Mouse (Mus musculus) myocyte (in vitro differentiated cells): ENCODE results near the gene Eif4e3. TPM values are rescaled to one million over a fixed set of nuclear protein-coding genes. Genes with fewer than 3 reads are reported as not detected.

Source experiments
- H3K27me3 ChIP-seq: one replicate; pipeline ENCODE4 v1.6.1; 2011; ENCODE audit not compliant: control insufficient read depth, insufficient read depth, insufficient read length
- H3K36me3 ChIP-seq: one replicate; pipeline ENCODE4 v1.6.1; 2011; ENCODE audit not compliant: control insufficient read depth, insufficient read depth
- H3K4me2 ChIP-seq: one replicate; pipeline ENCODE4 v1.6.1; 2011; ENCODE audit warnings: low read depth, control low read depth
- H3K4me3 ChIP-seq: one replicate; pipeline ENCODE4 v1.5.1; 2011; ENCODE audit warnings: mild to moderate bottlenecking, control low read depth, moderate library complexity
- H3K79me2 ChIP-seq: one replicate; pipeline ENCODE4 v1.6.1; 2011; ENCODE audit not compliant: control insufficient read depth, insufficient read depth
- H3ac ChIP-seq: one replicate; pipeline ENCODE4 v1.6.1; 2011; ENCODE audit not compliant: control insufficient read depth, insufficient read length
- CEBPB ChIP-seq: IDR thresholded peaks from 2 replicates; pipeline ENCODE4 v1.6.1; 2011; ENCODE audit warnings: mild to moderate bottlenecking, moderate library complexity; ENCODE audit not compliant: poor library complexity, insufficient read depth, severe bottlenecking
- E2F4 ChIP-seq: IDR thresholded peaks from one replicate; pipeline ENCODE4 v1.6.1; 2011; ENCODE audit warnings: mild to moderate bottlenecking, control low read depth, moderate library complexity; ENCODE audit not compliant: insufficient read depth
- MAX ChIP-seq: IDR thresholded peaks from one replicate; pipeline ENCODE4 v1.6.1; 2011; ENCODE audit warnings: low read depth, mild to moderate bottlenecking, control low read depth
- MYOD1 ChIP-seq, 3 experiments: IDR thresholded peaks; one replicate each; pipeline ENCODE4 v1.6.1; 2011; ENCODE audit warnings: control low read depth in 2 of 3, low read depth in 2 of 3, mild to moderate bottlenecking in 2 of 3, moderate library complexity in 1 of 3; ENCODE audit not compliant: insufficient read length in 2 of 3, control insufficient read depth in 1 of 3
- MYOG ChIP-seq, 3 experiments: IDR thresholded peaks; one replicate each; pipeline ENCODE4 v1.6.1; 2011; ENCODE audit warnings: control low read depth in 2 of 3, low read depth in 2 of 3, mild to moderate bottlenecking in 2 of 3; ENCODE audit not compliant: insufficient read length in 2 of 3, control insufficient read depth in 1 of 3, insufficient read depth in 1 of 3
- POLR2A ChIP-seq: IDR thresholded peaks from one replicate; pipeline ENCODE4 v1.6.1; 2011; ENCODE audit warnings: low read depth, mild to moderate bottlenecking, control low read depth, moderate library complexity; ENCODE audit not compliant: insufficient read length
- POLR2AphosphoS2 ChIP-seq: IDR thresholded peaks from one replicate; pipeline ENCODE4 v1.6.1; 2011; ENCODE audit warnings: low read depth, control low read depth; ENCODE audit not compliant: insufficient read length
- REST ChIP-seq: IDR thresholded peaks from one replicate; pipeline ENCODE4 v1.6.1; 2011; ENCODE audit warnings: mild to moderate bottlenecking, control low read depth, moderate library complexity; ENCODE audit not compliant: insufficient read depth, insufficient read length
- SRF ChIP-seq: IDR thresholded peaks from one replicate; pipeline ENCODE4 v1.6.1; 2011; ENCODE audit warnings: low read depth; ENCODE audit not compliant: control insufficient read depth, insufficient read length
- TCF12 ChIP-seq: IDR thresholded peaks from one replicate; pipeline ENCODE4 v1.6.1; 2011; ENCODE audit warnings: mild to moderate bottlenecking, control low read depth; ENCODE audit not compliant: poor library complexity, insufficient read depth, severe bottlenecking
- TCF3 ChIP-seq: IDR thresholded peaks from one replicate; pipeline ENCODE4 v1.6.1; 2011; ENCODE audit warnings: low read depth, control low read depth; ENCODE audit not compliant: insufficient read length
- USF1 ChIP-seq: IDR thresholded peaks from one replicate; pipeline ENCODE4 v1.6.1; 2011; ENCODE audit warnings: low read depth, mild to moderate bottlenecking, control low read depth, moderate library complexity
- polyA plus RNA-seq: library from polyadenylated mRNA; unstranded; fragments of >200 nt; fragmentation: generic; extraction: Trizol; gene quantifications from one replicate; pipeline ENCODE4 v1.2.1, GENCODE M21; 2012; ENCODE audit warnings: missing spikeins

Gene Eif4e3
- polyA plus RNA-seq, 1 experiment = 6.1 TPM

DNA sequence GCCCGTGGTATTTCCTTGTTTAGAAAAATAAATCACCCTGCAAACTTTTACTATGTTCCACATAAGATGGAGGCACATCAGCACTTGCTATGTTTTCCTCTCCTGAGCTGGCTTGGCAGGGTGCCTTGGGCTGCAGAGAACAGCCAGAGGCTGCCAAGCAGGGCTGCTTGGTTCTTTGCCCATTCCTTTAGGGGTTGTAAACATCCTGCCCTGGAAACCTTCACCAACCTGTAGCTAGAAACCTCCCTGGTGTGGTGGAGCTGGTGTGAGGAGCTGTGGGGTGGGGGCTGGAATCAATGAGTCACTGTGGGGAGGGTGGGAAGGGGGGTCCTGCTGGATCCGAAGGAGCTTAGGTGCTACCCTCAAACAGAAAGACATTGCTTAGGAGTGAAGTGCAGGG lies 61.8 kb downstream of the Eif4e3 start:
- Histone ChIP-seq H3K4me2 (no peak overlapping the region), H3K36me3 (no peaks in the 10 kb centered on the region), H3K4me3 (no peak overlapping the region), H3ac (no peak overlapping the region), H3K79me2 (no peaks in the 10 kb centered on the region), H3K27me3 (no peaks in the 10 kb centered on the region)
- TF ChIP-seq MYOG (IDR thresholded peaks at IDR 0.05; ENCODE audit: control insufficient read depth in 1 of 3, insufficient read depth in 1 of 3, insufficient read length in 2 of 3, low read depth in 2 of 3) = no peak
- TF ChIP-seq POLR2AphosphoS2 = no peak
- no peak for TF ChIP-seq MAX

DNA sequence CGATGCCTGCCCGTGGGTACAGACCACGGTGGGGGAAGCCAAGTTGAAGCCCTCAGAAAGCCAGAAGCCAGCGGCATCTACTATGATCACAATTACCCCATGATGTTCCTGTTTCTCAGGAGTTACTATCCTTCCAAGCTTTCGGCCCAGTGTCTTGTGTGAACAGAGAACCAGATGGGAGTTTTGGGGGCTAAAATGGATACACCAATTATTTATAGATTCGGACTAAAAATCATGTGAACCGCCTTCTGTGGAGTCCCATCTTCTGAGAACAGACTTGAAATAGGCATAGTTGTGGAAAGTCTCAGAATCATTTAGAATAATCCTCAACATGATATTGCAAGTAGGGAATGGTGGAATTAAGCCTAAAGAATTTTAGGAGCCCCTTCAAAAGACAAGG lies 64.1 kb downstream of the Eif4e3 start:
- H3ac ChIP-seq = no peak overlapping the region
- no peak for TF ChIP-seq TCF3
- no peak for TF ChIP-seq MAX
- no peak for TF ChIP-seq E2F4
- TF ChIP-seq REST = no peak
- no peak for TF ChIP-seq POLR2A
- no peak for TF ChIP-seq SRF
- TF ChIP-seq MYOG (IDR thresholded peaks at IDR 0.05; ENCODE audit: control insufficient read depth in 1 of 3, insufficient read depth in 1 of 3, insufficient read length in 2 of 3, low read depth in 2 of 3) = no peak
- no peak for TF ChIP-seq POLR2AphosphoS2
- TF ChIP-seq TCF12 = no peak
- TF ChIP-seq USF1 = no peak
- no peak for TF ChIP-seq MYOD1 (IDR thresholded peaks at IDR 0.05; ENCODE audit: control insufficient read depth in 1 of 3, insufficient read length in 2 of 3, low read depth in 2 of 3)
- TF ChIP-seq CEBPB = no peak
- H3K36me3 ChIP-seq = no peaks in the 10 kb centered on the region
- H3K79me2 ChIP-seq = no peaks in the 10 kb centered on the region
- no peak overlapping the region for H3K4me2 ChIP-seq
- no peak overlapping the region for H3K4me3 ChIP-seq
- no peaks in the 10 kb centered on the region for H3K27me3 ChIP-seq

DNA sequence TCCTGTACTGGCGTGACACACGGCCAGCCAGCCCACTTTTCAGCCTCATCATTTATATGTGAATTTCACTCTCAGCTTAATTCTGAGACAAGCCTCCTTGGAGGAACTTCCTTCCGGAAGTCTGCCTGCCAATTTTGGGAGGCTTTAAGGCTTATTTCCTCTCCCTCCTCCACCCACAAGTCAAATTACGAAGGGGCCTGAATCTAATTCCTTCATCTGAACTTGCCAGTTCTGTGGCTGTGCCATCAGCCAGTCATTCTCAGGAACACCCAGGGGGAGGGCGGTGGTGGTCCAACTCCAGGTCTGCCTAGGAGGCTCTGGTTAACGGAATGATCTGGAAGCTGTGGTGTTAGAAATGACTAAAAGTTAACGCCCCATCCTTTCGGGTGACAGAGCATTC lies 65.7 kb downstream of the Eif4e3 start:
- H3K4me3 ChIP-seq = no peak overlapping the region

DNA sequence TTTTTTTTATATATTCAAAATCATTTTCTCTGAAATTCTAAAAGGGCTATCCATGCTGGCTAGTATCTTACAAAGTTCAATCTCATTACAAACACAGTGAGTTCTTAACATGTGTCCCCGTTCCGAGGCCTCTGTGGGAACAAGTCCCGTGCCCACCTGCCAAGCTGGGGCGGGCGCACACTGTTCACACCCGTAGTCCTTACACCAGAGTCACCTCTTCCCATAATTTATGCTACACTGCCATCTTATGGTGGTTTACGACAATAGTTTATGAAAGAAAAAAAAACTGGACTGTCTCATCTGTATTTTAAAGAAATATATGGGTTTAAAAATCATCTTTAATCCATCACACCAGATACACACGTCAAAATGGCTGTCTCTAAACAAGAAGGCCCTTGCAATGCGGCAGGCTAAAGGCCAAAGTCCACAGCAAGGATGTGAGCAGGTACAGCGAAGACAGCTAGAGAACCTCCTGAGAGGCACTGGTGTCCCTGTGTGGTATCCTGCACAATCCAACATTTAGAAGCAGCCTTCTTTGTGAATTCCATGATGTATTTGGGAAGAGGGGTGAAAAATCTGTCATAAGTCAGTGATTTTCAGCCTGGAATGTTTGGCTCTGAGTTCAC lies 66.3 kb downstream of the Eif4e3 start:
- TF ChIP-seq MYOD1 (IDR thresholded peaks at IDR 0.05; ENCODE audit: control insufficient read depth in 1 of 3, insufficient read length in 2 of 3, low read depth in 2 of 3) (peak in 2 of 3 experiments; percentile 44 to 58), REST (no peak), E2F4 (no peak), MYOG (IDR thresholded peaks at IDR 0.05; ENCODE audit: control insufficient read depth in 1 of 3, insufficient read depth in 1 of 3, insufficient read length in 2 of 3, low read depth in 2 of 3) (peak in 1 of 3 experiments; percentile 54)
- peak overlapping the region; percentile 68 for H3K4me2 ChIP-seq
- H3K4me3 ChIP-seq = no peak overlapping the region
- no peaks in the 10 kb centered on the region for H3K27me3 ChIP-seq
- no peak overlapping the region for H3ac ChIP-seq
- no peaks in the 10 kb centered on the region for H3K36me3 ChIP-seq
- no peaks in the 10 kb centered on the region for H3K79me2 ChIP-seq

More for the DNA sequence above, 65.7 kb downstream of the Eif4e3 start:
- H3ac ChIP-seq = no peak overlapping the region
- no peaks in the 10 kb centered on the region for H3K27me3 ChIP-seq
- no peaks in the 10 kb centered on the region for H3K36me3 ChIP-seq
- no peak overlapping the region for H3K4me2 ChIP-seq
- no peaks in the 10 kb centered on the region for H3K79me2 ChIP-seq
- TF ChIP-seq TCF12 (no peak), POLR2AphosphoS2 (no peak), MYOD1 (IDR thresholded peaks at IDR 0.05; ENCODE audit: control insufficient read depth in 1 of 3, insufficient read length in 2 of 3, low read depth in 2 of 3) (no peak)

DNA sequence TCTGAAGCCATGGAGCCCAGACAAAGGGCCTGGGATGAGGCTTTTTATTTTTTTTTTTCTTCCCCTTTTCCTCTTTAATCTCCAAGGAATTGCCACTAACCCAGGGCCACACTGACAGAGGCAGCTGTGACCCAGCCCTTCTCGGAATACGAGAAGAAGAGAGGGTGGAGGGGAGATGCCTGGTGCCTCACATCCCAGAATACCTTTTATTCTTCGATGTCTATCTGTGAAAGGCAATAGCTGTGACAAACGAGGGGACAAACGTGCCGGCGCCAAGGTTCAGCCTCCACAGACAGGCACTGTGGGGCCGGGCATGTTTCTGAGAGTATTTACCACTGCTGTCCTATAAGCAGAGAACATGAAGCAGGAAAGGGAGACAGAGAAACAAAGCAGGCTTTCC lies 66.9 kb downstream of the Eif4e3 start:
- Histone ChIP-seq H3K79me2 (no peaks in the 10 kb centered on the region), H3K4me3 (no peak overlapping the region), H3K27me3 (no peaks in the 10 kb centered on the region), H3ac (no peak overlapping the region), H3K4me2 (peak overlapping the region; percentile 68), H3K36me3 (no peaks in the 10 kb centered on the region)
- no peak for TF ChIP-seq E2F4
- TF ChIP-seq REST = no peak
- TF ChIP-seq MYOD1 (IDR thresholded peaks at IDR 0.05; ENCODE audit: control insufficient read depth in 1 of 3, insufficient read length in 2 of 3, low read depth in 2 of 3) = peak in 2 of 3 experiments; percentile 51 to 72

DNA sequence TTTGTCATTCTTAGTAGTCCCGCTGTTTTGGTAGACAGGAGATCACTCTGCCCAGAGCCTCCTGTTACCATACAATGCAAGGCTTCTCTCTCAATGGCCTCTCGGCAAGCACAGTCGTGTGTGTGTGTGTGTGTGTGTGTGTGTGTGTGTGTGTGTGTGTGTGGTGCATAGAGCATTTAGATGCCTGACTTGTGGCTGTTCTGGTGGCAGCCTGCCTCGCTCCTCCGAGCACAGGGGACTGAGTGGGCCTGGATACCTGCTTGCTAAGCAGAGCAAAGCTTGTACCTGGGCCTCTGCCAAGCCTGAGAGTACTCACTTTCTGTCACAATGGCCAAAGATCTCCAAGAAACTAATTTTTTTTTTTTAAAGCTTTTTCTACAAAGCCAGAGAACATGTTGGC lies 67.3 kb downstream of the Eif4e3 start:
- no peaks in the 10 kb centered on the region for H3K27me3 ChIP-seq
- H3K79me2 ChIP-seq = no peaks in the 10 kb centered on the region
- H3ac ChIP-seq = no peak overlapping the region
- no peak for TF ChIP-seq POLR2AphosphoS2
- no peak for TF ChIP-seq TCF3
- no peak for TF ChIP-seq POLR2A
- no peak for TF ChIP-seq SRF
- no peak for TF ChIP-seq MAX
- TF ChIP-seq MYOD1 (IDR thresholded peaks at IDR 0.05; ENCODE audit: control insufficient read depth in 1 of 3, insufficient read length in 2 of 3, low read depth in 2 of 3) = no peak
- no peaks in the 10 kb centered on the region for H3K36me3 ChIP-seq
- H3K4me3 ChIP-seq = no peak overlapping the region
- no peak overlapping the region for H3K4me2 ChIP-seq
